Mouse (Mus musculus): ENCODE data around the gene Fibcd1. TPM values are rescaled to one million over a fixed set of nuclear protein-coding genes. Genes with fewer than 3 reads are reported as not detected.

Gene Fibcd1
- total RNA-seq (2015; ENCODE audit: low replicate concordance) (not detected in 2 replicates), total RNA-seq (2017; ENCODE audit: low replicate concordance) (not detected in 2 replicates)

DNA sequence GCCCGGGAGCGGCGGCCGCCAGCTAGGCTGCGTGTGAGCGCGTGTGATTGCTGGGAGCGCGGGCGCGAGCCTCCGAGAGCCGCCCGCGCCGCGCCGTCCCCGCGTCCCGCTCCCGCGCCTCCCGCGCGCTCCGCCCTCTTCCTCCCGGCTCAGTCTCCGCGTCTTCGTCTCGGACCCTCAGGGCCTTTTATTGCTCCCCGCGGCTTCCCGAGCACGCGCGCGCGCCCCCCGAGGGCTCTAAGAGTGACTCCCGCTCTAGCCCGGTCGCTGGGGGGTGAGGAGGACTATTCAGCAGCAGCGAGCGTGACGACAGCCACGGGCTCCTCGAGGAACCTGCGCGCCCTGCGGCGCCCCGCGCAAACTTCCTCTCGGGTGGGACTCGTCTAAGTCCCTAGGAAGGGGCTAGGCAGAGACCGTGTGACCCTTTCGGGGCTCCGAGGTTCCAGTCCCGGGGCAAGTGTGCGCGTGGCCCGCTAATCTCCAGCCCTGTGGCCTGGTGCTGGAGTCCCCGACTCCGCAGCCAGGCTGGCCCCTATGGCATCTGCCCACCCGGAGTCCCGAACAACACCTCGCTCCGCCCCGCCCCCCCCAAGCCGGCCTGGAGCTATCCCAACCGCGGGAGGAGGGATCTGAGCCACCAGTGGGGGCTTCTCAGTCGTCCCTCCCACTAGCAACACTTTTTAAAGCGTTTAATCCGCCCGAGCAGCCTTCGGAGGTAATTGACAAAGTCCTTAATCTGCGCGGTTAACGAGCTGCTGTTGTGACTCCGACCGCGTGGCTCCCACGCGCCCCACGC lies at the start of gene Fibcd1:
Gene Fibcd1 (minus strand): TSS at position 110 of the 796 bp plus-strand sequence.
- no peak for ATAC-seq (replicated peaks; ENCODE audit: low FRiP score, poor library complexity, severe bottlenecking)

GRCm38 (mm10) chr2:31894221-31894870 lies 48.5 kb upstream of the Fibcd1 start:
- no peak for ATAC-seq (replicated peaks; ENCODE audit: low FRiP score, poor library complexity, severe bottlenecking)

DNA sequence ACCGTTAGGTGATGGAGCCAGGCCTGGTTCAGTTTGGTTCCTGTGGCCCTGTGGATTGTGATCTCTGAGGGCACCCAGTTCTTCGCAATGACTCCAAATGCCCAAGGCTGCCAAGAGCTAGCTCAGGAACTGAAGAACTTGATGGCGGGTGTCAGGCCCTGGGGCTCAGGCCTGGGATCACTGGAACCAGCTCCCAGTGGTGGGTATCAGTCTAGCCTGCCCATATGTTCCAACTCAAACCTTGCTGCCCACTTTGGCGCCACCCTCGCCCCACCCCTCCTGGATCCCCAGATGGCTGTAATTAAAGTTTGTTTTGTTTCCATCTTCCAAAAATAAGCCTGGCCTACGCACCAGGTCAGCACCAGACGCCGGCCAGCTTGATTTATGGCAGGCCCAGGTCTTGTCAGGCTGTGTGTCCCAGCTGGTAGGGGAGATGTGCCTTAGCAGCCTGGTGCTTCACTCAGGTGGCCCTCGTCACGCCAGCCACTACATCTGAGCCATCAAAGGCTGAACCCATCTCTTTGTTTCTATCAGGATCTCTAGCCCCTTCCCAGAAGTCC lies 47.4 kb upstream of the Fibcd1 start:
- no peak for ATAC-seq (replicated peaks; ENCODE audit: low FRiP score, poor library complexity, severe bottlenecking)

- ATAC-seq (replicated peaks; ENCODE audit: low FRiP score, poor library complexity, severe bottlenecking), result no peak
These were observed 45.4 kb upstream of the Fibcd1 start for GRCm38 (mm10) chr2:31891219-31891618.

GRCm38 (mm10) chr2:31888871-31889270 lies 43.1 kb upstream of the Fibcd1 start:
- ATAC-seq (replicated peaks; ENCODE audit: low FRiP score, poor library complexity, severe bottlenecking), result no peak

- ATAC-seq (replicated peaks; ENCODE audit: low FRiP score, poor library complexity, severe bottlenecking), result no peak
These were observed 41.2 kb upstream of the Fibcd1 start, which contains the start of gene Lamc3 for GRCm38 (mm10) chr2:31887030-31887429. Gene Lamc3, plus strand, starts transcription at chr2:31887291.

- no peak for ATAC-seq (replicated peaks; ENCODE audit: low FRiP score, poor library complexity, severe bottlenecking)
These were observed 39.0 kb upstream of the Fibcd1 start for GRCm38 (mm10) chr2:31884806-31885205.

- no peak for ATAC-seq (replicated peaks; ENCODE audit: low FRiP score, poor library complexity, severe bottlenecking)
These were observed 37.3 kb upstream of the Fibcd1 start for GRCm38 (mm10) chr2:31883061-31883460.

DNA sequence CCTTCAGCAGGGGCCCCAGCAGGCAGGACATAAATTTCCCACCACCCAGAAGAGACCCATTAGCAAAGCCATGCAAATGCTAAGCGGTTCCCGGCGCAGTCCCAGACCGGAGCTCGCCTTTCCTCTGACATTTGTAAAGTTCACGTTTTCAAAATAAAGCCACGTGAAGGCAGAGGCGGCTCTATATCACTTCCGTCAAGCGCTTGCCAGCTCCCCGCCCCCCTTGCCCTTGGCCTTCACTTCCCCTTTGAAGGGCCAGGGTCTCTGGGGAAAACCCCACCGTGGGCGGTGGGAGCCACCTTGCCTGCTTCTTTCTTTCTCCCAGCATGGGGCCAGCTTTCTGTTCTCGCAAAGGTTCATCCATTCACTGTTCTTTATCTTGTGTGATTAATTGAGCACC lies 35.1 kb upstream of the Fibcd1 start:
- no peak for ATAC-seq (replicated peaks; ENCODE audit: low FRiP score, poor library complexity, severe bottlenecking)

- ATAC-seq (replicated peaks; ENCODE audit: low FRiP score, poor library complexity, severe bottlenecking), result no peak
These were observed 32.8 kb upstream of the Fibcd1 start for GRCm38 (mm10) chr2:31878610-31879009.

- ATAC-seq (replicated peaks; ENCODE audit: low FRiP score, poor library complexity, severe bottlenecking), result no peak
These were observed 30.6 kb upstream of the Fibcd1 start for GRCm38 (mm10) chr2:31876446-31876845.

GRCm38 (mm10) chr2:31874290-31874855 lies 28.6 kb upstream of the Fibcd1 start:
- ATAC-seq (replicated peaks; ENCODE audit: low FRiP score, poor library complexity, severe bottlenecking), result no peak

DNA sequence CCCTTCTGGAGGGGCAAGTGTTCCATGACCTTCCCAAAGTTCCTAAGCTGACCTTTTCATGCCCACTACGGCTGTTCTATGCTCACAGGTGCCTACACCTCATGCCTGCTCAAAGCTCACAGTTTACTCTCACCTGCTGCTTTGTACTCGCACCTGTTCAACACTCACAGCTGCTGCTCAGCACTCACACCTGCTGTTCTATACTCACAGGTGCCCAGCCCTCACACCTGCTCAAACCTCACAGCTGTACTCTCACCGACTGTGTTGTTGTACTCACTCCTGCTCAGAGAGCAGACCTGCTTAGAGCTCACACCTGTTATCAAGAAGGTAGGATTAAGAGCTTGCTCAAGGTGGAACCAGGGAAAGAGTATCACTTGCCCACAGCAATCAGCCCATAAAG lies 24.9 kb upstream of the Fibcd1 start:
- ATAC-seq (replicated peaks; ENCODE audit: low FRiP score, poor library complexity, severe bottlenecking), result no peak

DNA sequence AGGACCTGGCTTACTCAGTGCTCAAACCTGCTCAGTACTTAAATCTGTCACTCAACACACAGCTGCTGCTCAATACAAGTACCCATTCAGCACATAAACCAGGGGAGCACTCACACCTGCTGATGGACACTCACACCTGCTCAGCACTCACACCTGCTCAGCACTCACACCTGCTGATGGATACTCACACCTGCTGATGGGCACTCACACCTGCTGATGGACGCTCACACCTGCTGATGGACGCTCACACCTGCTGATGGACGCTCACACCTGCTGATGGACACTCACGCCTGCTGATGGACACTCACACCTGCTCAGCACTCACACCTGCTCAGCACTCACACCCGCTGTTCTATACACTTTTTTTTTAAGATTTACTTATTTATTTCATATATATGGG lies 23.9 kb upstream of the Fibcd1 start:
- no peak for ATAC-seq (replicated peaks; ENCODE audit: low FRiP score, poor library complexity, severe bottlenecking)

GRCm38 (mm10) chr2:31868538-31869164 lies 22.8 kb upstream of the Fibcd1 start:
- no peak for ATAC-seq (replicated peaks; ENCODE audit: low FRiP score, poor library complexity, severe bottlenecking)

DNA sequence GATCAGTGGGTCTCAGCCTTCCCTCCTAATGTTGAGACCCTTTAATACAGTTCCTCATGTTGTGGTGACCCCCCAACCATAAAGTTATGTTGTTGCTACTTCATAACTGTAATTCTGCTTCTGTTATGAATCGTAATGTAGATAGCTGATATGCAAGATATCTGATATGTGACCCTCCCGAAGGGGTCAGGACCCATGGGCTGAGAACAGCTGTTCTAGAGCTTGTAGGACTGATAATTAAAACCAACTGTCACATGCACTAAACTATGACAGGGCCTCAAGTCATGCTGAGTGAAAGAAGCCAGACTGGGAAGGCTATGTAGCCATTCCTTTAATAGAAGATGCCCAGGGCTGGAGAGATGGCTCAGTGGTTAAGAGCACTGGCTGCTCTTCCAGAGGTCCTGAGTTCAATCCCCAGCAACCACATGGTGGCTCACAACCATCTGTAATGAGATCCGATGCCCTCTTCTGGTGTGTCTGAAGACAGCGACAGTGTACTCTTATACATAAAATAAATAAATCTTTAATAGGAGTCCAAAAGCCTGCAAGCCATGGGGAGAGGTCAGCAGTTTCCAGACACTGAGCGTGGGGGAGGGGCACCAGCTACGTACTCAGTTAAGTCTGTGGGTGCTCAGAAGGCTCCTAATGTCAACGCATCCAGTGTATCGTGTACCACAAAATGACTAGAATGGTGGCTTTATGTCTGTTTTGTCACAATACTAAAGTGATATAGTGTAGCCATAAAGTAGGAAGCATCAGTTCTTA lies 22.1 kb upstream of the Fibcd1 start:
- no peak for ATAC-seq (replicated peaks; ENCODE audit: low FRiP score, poor library complexity, severe bottlenecking)

- ATAC-seq (replicated peaks; ENCODE audit: low FRiP score, poor library complexity, severe bottlenecking), result no peak
These were observed 20.0 kb upstream of the Fibcd1 start for GRCm38 (mm10) chr2:31865794-31866193.

DNA sequence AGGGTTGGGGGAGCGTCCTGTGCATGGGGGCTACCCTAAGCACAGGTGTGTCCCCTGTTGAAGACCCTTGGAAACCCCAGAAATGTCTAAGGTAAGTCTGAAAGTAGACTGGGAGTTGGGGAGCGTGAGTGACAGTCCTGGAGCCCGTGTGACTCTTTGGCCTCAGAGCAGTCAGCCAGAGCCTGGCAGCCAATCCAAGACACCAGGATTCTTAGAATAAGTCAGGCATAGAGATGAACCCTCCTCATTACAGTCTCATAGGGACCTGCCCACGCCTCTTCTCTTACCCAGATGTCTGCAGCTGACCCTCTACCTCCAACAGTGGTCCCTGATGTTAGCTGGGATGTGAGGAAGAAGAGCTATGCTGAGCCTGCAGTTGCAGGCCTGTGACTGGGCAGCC lies 19.5 kb upstream of the Fibcd1 start:
- ATAC-seq (replicated peaks; ENCODE audit: low FRiP score, poor library complexity, severe bottlenecking), result no peak

DNA sequence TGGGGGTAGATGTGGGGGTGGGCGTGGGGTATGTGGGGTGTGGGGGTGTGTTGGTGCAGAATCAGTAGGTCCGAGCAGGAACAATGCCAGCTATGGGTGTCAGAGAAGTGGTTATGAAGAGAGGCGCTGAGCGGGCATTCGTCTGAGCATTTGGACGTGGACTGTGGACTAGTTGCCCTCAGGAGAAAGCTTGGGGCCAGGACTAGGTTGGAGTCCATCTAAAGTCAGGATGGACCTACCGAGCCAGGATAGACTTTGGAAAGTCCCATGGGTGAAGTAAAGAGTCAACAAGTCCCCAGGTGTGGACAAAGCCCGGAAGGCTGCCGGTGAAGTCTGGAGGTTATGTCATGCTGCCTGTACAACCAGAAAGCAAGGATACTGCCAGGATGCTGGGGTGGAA lies 19.1 kb upstream of the Fibcd1 start:
- ATAC-seq (replicated peaks; ENCODE audit: low FRiP score, poor library complexity, severe bottlenecking), result no peak
